Mouse (Mus musculus): ENCODE results near the gene Icam1. TPM values are rescaled to one million over a fixed set of nuclear protein-coding genes. Genes with fewer than 3 reads are reported as not detected.
"Not testable (repeated sequence)": the region's sequence is repeated elsewhere in the genome, so short reads cannot be mapped to it uniquely, and the experiment has no call there.

Gene Icam1
- total RNA-seq, 2 experiments from 2014 or later, result 8.5 to 10.1 TPM

DNA sequence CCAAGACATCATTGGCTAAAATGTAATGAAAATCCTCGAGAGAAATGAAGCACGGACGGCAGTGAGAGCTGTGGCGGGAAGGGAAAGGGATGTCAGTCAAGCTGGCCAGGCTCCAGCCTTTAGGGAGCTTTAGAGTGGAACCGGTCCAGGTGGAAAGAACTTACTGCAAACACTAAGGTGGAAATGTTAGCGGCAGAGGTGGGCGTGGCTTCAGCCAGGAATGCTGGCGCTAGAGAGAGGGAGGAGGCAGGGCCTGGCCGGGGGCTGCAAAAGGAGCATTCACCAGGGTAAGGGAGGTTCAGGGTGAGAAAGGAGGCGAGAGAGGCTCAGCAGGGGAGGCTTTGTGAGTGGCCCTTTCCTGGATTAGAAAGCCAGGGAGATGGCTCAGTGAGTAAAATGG lies 24.9 kb upstream of the Icam1 start:
- intact Hi-C loops (cut with DNase I), result no loop called here
- DNase-seq, result peak in 1 of 2 experiments; percentile 36

DNA sequence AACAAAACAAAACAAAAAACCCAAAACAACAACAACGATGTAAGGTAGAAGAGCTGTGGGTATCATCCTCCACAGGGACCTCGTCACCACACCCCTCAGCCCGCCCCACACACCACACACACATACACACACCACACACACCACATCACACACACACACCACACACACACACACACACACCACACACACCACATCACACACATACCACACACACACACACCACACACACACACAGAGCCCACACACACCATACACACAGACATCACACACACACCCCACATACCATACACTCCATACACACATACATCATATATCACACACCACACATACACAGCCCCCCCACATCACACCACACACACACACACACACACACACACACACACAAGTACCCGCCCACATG lies 24.2 kb upstream of the Icam1 start:
- intact Hi-C loops (cut with DNase I), result no loop called here
- DNase-seq, result no peak

DNA sequence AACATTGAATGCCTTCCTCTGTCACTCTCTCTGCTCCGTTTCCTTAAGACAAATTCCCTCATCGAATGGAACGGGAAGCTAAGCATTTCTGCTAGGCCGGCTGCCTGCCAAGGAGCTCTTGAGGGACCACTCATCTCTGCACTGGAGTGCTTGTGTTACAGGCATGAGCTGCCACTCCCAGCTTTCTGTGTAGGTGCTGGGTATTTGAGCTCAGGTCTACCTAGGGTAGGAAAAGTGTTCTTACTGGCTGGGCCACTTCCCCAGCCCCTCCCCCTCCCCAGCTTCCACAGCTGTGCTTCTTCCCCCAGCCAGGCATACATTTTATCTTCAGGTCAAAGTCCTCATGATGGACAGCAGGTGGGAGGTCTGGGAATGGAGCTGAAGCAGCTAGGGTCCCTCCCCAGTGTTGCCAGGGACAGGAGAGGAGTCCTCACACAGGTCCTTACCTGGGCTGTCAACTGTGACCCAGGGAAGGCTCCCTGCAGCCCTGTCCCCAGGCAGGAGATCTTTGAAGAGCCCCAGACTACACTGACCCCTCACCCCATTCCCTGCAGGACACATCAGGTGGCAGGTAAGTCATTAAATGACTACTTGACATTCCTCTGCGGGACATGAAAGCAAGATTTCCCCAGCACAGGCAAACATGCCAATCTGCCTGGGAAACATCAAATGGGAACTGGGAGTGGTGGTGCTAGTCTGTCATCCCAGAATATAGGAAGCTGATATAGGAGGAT lies 22.5 kb upstream of the Icam1 start:
- intact Hi-C loops (cut with DNase I), result no loop called here
- DNase-seq, result no peak

- no peak for DNase-seq
- intact Hi-C loops (cut with DNase I), result loop anchor here (5.0 kb wide), 2 partner anchors 43 to 78 kb away; no protein-coding TSS in a partner anchor
Observed at GRCm38 (mm10) chr9:20995069-20995468, 20.7 kb upstream of the Icam1 start.

DNA sequence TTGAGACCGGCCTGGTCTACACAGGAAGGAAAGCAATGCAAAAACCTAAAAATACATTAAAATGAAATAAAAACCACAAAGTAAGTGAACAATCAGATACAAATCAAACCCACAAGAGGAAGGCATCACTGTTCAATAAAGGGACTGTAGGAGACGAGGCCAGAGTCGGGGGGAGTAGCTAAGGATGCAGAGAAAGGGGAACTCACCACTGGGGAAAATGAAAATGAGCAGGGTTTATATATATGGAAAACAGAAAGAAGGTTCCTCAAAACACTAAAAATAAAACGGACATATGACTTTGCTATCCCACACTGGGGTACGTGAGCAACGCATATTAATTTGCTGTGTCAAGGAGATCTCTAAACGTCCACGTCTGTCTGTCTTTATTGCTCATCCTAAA lies 18.7 kb upstream of the Icam1 start:
- no peak for DNase-seq
- intact Hi-C loops (cut with DNase I), result loop anchor here (5.0 kb wide), 2 partner anchors 45 to 80 kb away; no protein-coding TSS in a partner anchor

DNA sequence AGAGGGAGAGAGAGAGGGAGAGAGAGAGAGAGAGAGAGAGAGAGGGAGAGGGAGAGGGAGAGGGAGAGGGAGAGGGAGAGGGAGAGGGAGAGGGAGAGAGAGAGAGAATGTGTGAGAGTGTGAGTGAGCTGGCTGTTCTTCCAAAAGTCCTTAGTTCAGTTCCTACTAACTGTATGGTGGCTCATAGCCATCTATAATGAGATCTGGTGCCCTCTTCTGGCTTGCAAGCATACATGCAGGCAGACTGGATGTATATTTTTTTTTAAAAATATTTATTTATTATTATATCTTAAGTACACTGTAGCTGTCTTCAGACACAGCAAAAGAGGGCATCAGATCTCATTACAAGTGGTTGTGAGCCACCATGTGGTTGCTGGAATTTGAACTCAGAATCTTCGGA lies 17.4 kb upstream of the Icam1 start:
- not testable (repeated sequence) for DNase-seq
- intact Hi-C loops (cut with DNase I), result loop anchor here (5.0 kb wide), 2 partner anchors 46 to 81 kb away; no protein-coding TSS in a partner anchor

- DNase-seq, result peak in 1 of 2 experiments; percentile 46
- intact Hi-C loops (cut with DNase I), result loop anchor here (10.0 kb wide), 1 partner anchor 134 kb away; the partner anchor contains the start of gene Tyk2
Observed at GRCm38 (mm10) chr9:21000811-21001210, 15.0 kb upstream of the Icam1 start.

DNA sequence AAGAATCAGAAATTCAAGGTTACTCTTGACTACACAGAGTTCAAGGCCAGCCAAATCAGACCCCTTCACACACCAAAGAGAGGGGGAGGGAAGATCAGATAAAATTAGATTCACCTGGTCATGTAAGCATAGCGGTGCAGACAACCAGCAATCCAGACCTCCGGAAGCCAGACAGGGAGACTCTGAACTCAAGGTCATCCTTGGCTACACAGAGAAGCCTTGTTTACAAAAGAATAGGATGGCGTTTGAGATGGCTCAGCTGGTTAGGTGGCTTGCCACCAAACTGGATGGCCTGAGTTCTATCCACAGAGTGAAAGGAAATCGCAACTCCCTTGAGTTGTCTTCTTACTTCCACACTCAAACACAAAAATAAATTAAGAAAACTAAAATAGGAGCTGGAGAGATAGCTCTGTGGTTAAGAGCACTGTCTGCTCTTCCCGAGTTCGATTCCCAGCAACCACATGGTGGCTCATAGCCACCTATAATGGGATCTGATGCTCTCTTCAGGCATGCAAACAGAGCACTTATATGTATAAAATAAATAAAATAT lies 14.1 kb upstream of the Icam1 start:
- intact Hi-C loops (cut with DNase I), result loop anchor here (2.0 to 10.0 kb wide), 3 partner anchors 27 to 133 kb away; partner anchors contain the start of genes Eif3g, Icam4 and Tyk2

DNA sequence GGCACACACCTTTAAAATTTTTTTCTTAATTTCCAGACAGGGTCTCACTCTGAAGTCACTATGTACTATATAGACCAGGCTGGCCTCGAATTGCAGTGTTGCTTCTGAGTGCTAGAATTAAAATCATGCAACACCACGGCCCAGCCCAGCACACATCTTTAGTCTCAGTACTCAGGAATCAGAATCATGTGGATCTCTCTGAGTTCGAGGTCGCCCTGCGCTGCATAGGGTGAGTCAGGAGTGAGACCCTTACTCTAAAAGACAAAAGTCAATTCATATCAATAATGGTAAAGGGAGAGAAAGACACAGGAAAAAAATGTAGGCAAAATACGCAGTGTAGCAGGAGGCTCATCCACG lies 13.5 kb upstream of the Icam1 start:
- no peak for DNase-seq
- intact Hi-C loops (cut with DNase I), result loop anchor here (2.0 to 10.0 kb wide), 3 partner anchors 27 to 133 kb away; partner anchors contain the start of genes Eif3g, Icam4 and Tyk2

More for the DNA sequence above, 14.1 kb upstream of the Icam1 start:
- DNase-seq, result peak in 1 of 2 experiments; percentile 35

DNA sequence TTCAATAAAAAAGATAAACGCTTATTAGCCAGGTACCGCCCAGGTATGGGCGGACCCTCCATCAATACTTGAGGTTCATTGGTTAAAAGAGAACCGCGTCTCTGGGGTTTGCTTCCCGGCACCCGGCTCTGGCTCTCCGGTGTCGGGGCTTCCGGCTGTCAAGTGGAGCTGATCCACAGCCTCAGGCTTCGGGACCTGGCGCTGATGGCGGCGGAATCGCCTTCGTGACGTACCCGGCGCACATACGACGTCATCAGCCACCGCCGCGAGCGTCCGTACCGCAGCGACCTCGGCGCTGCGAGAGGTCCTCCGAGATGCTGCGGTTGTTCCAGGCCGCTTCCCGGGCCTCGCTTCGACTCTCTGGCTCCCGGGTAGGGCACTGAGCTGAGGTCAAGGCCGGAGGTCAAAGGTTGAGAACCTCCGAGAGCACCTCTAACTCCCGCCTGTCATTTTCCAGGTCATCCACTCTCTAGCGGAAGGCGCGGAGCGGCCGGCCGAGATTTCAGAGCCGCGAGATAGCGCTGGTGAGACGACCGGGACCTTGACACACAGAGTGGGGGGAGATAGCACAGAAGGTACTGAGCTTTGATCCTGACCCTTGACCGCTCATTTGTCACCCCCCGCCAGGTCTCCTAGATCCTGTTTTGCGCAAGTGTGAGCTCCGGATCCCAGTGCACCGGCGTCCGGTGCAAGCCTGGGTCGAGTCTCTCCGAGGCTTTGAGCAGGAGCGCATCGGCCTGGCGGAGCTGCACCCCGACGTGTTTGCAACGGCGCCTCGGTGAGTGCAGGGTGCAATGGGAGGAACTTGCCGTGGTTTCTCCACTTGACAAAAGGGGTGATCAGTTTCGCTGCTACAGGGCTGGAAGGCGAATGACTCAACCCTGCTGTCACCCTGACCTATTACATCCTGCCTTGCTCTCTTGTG lies 12.9 kb upstream of the Icam1 start, which contains the start of gene Mrpl4:
Gene Mrpl4, plus strand, starts transcription at position 112 of the 925 bp plus-strand sequence.
- intact Hi-C loops (cut with DNase I), result loop anchor here (2.0 to 10.0 kb wide), 3 partner anchors 26 to 132 kb away; partner anchors contain the start of genes Eif3g, Icam4 and Tyk2
- peak; percentile 87 to 95 for DNase-seq

DNA sequence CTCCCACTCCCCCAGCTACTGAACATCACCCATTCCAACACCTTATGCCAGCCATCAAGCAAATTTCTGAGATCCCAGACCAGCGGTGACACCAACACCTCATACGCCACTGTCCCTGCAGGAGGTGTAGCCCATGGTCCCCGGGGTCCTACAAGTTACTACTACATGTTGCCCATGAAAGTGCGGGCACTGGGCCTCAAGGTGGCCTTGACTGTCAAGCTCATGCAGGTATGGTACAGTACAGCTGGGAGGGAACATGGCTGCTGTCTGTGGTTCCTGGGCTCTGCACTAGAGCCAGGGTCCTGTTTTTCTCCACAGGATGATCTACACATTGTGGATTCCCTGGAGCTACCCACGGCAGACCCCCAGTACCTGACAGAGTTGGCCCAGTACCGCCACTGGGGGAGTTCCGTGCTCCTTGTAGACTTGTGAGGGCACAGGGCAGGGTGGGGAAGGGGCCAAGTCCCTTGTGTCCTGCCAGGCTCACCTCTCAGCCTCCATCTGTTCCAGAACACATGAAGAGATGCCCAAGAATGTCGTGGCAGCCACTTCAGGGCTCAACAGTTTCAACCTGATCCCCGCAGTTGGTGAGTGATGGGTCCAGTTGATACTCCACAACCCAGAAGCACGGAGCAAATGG lies 8.4 kb upstream of the Icam1 start:
- DNase-seq, result no peak
- intact Hi-C loops (cut with DNase I), result loop anchor here (10.0 kb wide), 1 partner anchor 127 kb away; the partner anchor contains the start of gene Tyk2

- no peak for DNase-seq
- intact Hi-C loops (cut with DNase I), result loop anchor here (10.0 kb wide), 1 partner anchor 127 kb away; the partner anchor contains the start of gene Tyk2
Observed at GRCm38 (mm10) chr9:21008007-21008406, 7.8 kb upstream of the Icam1 start.

DNA sequence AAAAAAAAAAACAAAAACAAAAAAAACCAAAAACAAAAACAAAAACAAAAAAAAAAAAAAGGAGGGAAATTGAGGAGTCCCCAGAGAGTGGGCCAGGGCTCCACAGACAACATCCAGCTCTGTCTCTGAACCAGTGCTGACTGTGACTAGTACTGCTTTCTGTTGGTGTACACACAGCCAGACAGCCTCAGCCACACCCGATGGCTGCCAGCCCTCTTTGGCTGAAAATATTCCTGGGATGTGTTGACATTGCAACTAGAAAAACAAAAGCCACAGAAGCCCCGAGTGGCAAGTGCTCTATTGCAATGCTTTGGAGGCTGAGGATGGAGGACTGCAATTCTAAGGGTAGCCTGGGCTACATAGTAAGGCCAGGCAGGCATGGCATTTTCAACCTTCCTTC lies 5.4 kb upstream of the Icam1 start:
- intact Hi-C loops (cut with DNase I), result no loop called here
- peak in 1 of 2 experiments; percentile 31 for DNase-seq

- DNase-seq; intact Hi-C loops (cut with DNase I): not testable (repeated sequence)
Observed at GRCm38 (mm10) chr9:21010939-21011541, 4.7 kb upstream of the Icam1 start.

DNA sequence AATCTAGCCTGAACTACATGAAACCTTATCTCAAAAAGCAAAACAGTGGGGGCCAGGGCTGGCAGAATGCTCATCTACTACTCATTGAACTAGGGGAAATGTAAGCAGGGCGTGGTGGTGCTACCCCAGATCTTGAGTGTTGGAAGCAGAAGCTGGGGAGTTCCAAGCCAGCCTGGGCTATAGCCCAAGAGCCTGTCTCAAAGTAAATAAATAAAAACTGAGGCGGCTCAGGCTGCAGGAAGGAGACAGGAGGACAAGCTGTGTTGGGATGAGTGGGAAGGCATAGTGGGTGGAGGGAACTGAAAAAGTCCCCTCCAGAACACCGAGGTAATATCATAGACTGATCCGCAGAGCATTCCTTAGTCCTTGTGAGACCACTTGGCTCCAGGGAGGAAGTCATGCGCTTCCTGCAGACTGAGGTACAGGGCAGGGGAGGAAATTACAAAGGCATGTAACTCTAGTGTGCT lies 3.9 kb upstream of the Icam1 start:
- DNase-seq, result peak; percentile 47 to 51
- intact Hi-C loops (cut with DNase I), result no loop called here

GRCm38 (mm10) chr9:21012368-21012767 lies 3.4 kb upstream of the Icam1 start:
- intact Hi-C loops (cut with DNase I), result no loop called here
- DNase-seq, result no peak

GRCm38 (mm10) chr9:21014691-21015570 lies 854 bp upstream of the Icam1 start:
- DNase-seq, result peak; percentile 64 to 71
- intact Hi-C loops (cut with DNase I), result no loop called here
